9 mouse cellular contexts compared by ENCODE assay signal in genomic region chr2:156079674-156080073, GRCm38 (mm10). TPM values are rescaled to one million over a fixed set of nuclear protein-coding genes. Genes with fewer than 3 reads are reported as not detected.
DNase-seq lines count a peak whose midpoint lies in the region; ATAC-seq and TF ChIP-seq lines count a peak whose summit lies in the region.
"Had no signal": no experiment of that assay in that cellular context is flagged by ENCODE, and none has a peak within 500 bp of the region (broad histone marks: within the 10 kb centered on the region; RNA-seq: fewer than 3 reads in every experiment).

No protein-coding gene starts in this region.

- H3K9me3 ChIP-seq in hindbrain, embryonic 13.5 days, result no peaks in the 10 kb centered on the region
- no peaks in the 10 kb centered on the region for H3K9me3 ChIP-seq in hindbrain, embryonic 11.5 days (ENCODE audit: control insufficient read depth, low read length)
- no peaks in the 10 kb centered on the region for H3K9me3 ChIP-seq in lung, postnatal 0 days (ENCODE audit: low read length)
- no peaks in the 10 kb centered on the region for H3K9me3 ChIP-seq in heart, postnatal 0 days (replicated peaks; ENCODE audit: control insufficient read depth, low read length)

- ATAC-seq in cerebellum, adult (ENCODE audit: insufficient number of reproducible peaks, low FRiP score, low TSS enrichment), result peak; percentile 61; the same call in 1 of the 2 replicates
- no peak for ATAC-seq in hindbrain, embryonic 13.5 days (ENCODE audit: low FRiP score)
- no peak for ATAC-seq in hindbrain, embryonic 11.5 days (ENCODE audit: low FRiP score)
- no peak for ATAC-seq in lung, postnatal 0 days
- ATAC-seq in heart, postnatal 0 days (ENCODE audit: insufficient read depth, low read depth), result peak; percentile 53

- no peak for TF ChIP-seq CTCF in lung, postnatal 0 days (IDR thresholded peaks at IDR 0.05)
- no peak for TF ChIP-seq CTCF in heart, postnatal 0 days (IDR thresholded peaks at IDR 0.05; ENCODE audit: low read depth)

- no peak overlapping the region for H3K4me2 ChIP-seq in hindbrain, embryonic 13.5 days
- no peak overlapping the region for H3K4me2 ChIP-seq in hindbrain, embryonic 11.5 days (replicated peaks; ENCODE audit: low read depth, low read length)
- no peak overlapping the region for H3K4me2 ChIP-seq in lung, postnatal 0 days (replicated peaks; ENCODE audit: low read depth, low read length)
- no peak overlapping the region for H3K4me2 ChIP-seq in heart, postnatal 0 days (ENCODE audit: low read depth, low read length)

- no peak for TF ChIP-seq EP300 in lung, postnatal 0 days (IDR thresholded peaks at IDR 0.05)
- no peak for TF ChIP-seq EP300 in heart, postnatal 0 days (IDR thresholded peaks at IDR 0.05; ENCODE audit: low read depth)

- H3K4me1 ChIP-seq in hindbrain, embryonic 13.5 days (replicated peaks), result peaks cover 23% of the 10 kb centered on the region; the same call in 1 of the 2 replicates
- no peaks in the 10 kb centered on the region for H3K4me1 ChIP-seq in hindbrain, embryonic 11.5 days (replicated peaks; ENCODE audit: control insufficient read depth, insufficient read depth, low read length)
- no peaks in the 10 kb centered on the region for H3K4me1 ChIP-seq in lung, postnatal 0 days (ENCODE audit: insufficient read depth, low read depth, low read length)
- no peaks in the 10 kb centered on the region for H3K4me1 ChIP-seq in heart, postnatal 0 days (ENCODE audit: control insufficient read depth, insufficient read depth)

- WGBS in hindbrain, embryonic 13.5 days, result 45% methylated on average over 4 of the region's 4 CpGs
- 62% methylated on average over 4 of the region's 4 CpGs for WGBS in hindbrain, embryonic 11.5 days
- WGBS in lung, postnatal 0 days, result 37% methylated on average over 4 of the region's 4 CpGs
- WGBS in heart, postnatal 0 days, result 26% methylated on average over 4 of the region's 4 CpGs

- DNase-seq in cerebellum, postnatal 4 days (ENCODE audit: low spot score in 2 of 2), result no peak
- no peak for DNase-seq in hindbrain, embryonic 11.5 days (ENCODE audit: low spot score)
- DNase-seq in lung, postnatal 0 days (ENCODE audit: low spot score), result peak; percentile 15
- no peak for DNase-seq in lung, adult 18-20 months
- peak; percentile 39 for DNase-seq in heart, postnatal 0 days (ENCODE audit: low spot score)
- DNase-seq in layer of hippocampus, adult 18-20 months (ENCODE audit: low spot score in 2 of 2), result no peak
- DNase-seq: layer of hippocampus, postnatal 36 days had no signal

- H3K27ac ChIP-seq in hindbrain, embryonic 13.5 days, result peak overlapping the region; percentile 19
- H3K27ac ChIP-seq in hindbrain, embryonic 11.5 days (ENCODE audit: low read depth, low read length), result no peak overlapping the region
- no peak overlapping the region for H3K27ac ChIP-seq in lung, postnatal 0 days (ENCODE audit: low read length)
- H3K27ac ChIP-seq in heart, postnatal 0 days (ENCODE audit: low read depth), result no peak overlapping the region

- no peaks in the 10 kb centered on the region for H3K27me3 ChIP-seq in hindbrain, embryonic 13.5 days
- no peaks in the 10 kb centered on the region for H3K27me3 ChIP-seq in hindbrain, embryonic 11.5 days (ENCODE audit: control insufficient read depth, insufficient read depth, low read length)
- no peaks in the 10 kb centered on the region for H3K27me3 ChIP-seq in lung, postnatal 0 days (replicated peaks; ENCODE audit: insufficient read depth, low read length)
- H3K27me3 ChIP-seq in heart, postnatal 0 days (ENCODE audit: control insufficient read depth, insufficient read depth, low read length), result no peaks in the 10 kb centered on the region

- H3K4me3 ChIP-seq in hindbrain, embryonic 13.5 days, result no peak overlapping the region
- H3K4me3 ChIP-seq in hindbrain, embryonic 11.5 days (ENCODE audit: low read depth, low read length), result no peak overlapping the region
- H3K4me3 ChIP-seq in lung, postnatal 0 days (ENCODE audit: low read depth, low read length), result no peak overlapping the region
- no peak overlapping the region for H3K4me3 ChIP-seq in heart, postnatal 0 days (ENCODE audit: low read depth, low read length)

- H3K36me3 ChIP-seq in hindbrain, embryonic 13.5 days, result peaks cover 47% of the 10 kb centered on the region
- peaks cover 23% of the 10 kb centered on the region; the same call in 1 of the 2 replicates for H3K36me3 ChIP-seq in hindbrain, embryonic 11.5 days (ENCODE audit: control insufficient read depth, insufficient read depth, low read length)
- H3K36me3 ChIP-seq in lung, postnatal 0 days (ENCODE audit: insufficient read depth, low read length), result peaks cover 32% of the 10 kb centered on the region
- H3K36me3 ChIP-seq in heart, postnatal 0 days (replicated peaks; ENCODE audit: control insufficient read depth, insufficient read depth, low read length), result peaks cover 45% of the 10 kb centered on the region

- no peak overlapping the region for H3K9ac ChIP-seq in hindbrain, embryonic 13.5 days
- H3K9ac ChIP-seq in hindbrain, embryonic 11.5 days (ENCODE audit: low read depth, low read length), result no peak overlapping the region
- no peak overlapping the region for H3K9ac ChIP-seq in lung, postnatal 0 days (replicated peaks; ENCODE audit: low read depth)
- H3K9ac ChIP-seq in heart, postnatal 0 days (replicated peaks; ENCODE audit: low read depth, low read length), result no peak overlapping the region

RNA-seq across cellular contexts. Expression of gene Spag4, which starts 14.7 kb away (rescaled TPM):
- 5.1 and 5.8 TPM in 2 replicates for polyA plus RNA-seq in hindbrain, embryonic 13.5 days (2015; fragmentation: Nextera tagmentation; extraction: Ambion mirVana)
- polyA plus RNA-seq in hindbrain, embryonic 11.5 days (2014; fragmentation: Nextera tagmentation; extraction: Ambion mirVana), result 3.9 and 4.8 TPM in 2 replicates
- polyA plus RNA-seq in lung, postnatal 0 days (2015; fragmentation: Nextera tagmentation; extraction: Ambion mirVana), result 0.74 and 0.89 TPM in 2 replicates
- total RNA-seq in heart, postnatal 0 days (2014; rRNA removed; ENCODE audit: low replicate concordance), result 0.08 and 2.1 TPM in 2 replicates
- polyA plus RNA-seq in heart, postnatal 0 days (2015; fragmentation: Nextera tagmentation; extraction: Ambion mirVana), result 0.84 and 1.2 TPM in 2 replicates
- total RNA-seq in layer of hippocampus, adult 18-20 months (2021), result 1 to 10 TPM; 2.5 to 3.5 TPM

RNA-seq across cellular contexts. Expression of gene Fer1l4, which starts 26.9 kb away (rescaled TPM):
- not detected in 2 replicates for polyA plus RNA-seq in hindbrain, embryonic 13.5 days (2015; fragmentation: Nextera tagmentation; extraction: Ambion mirVana)
- polyA plus RNA-seq in hindbrain, embryonic 11.5 days (2014; fragmentation: Nextera tagmentation; extraction: Ambion mirVana), result not detected in 2 replicates
- polyA plus RNA-seq in lung, postnatal 0 days (2015; fragmentation: Nextera tagmentation; extraction: Ambion mirVana), result 0.06 and 0.36 TPM in 2 replicates
- 0.61 TPM in 1 of 2 replicates, not detected in the other for total RNA-seq in heart, postnatal 0 days (2014; rRNA removed; ENCODE audit: low replicate concordance)
- not detected in 2 replicates for polyA plus RNA-seq in heart, postnatal 0 days (2015; fragmentation: Nextera tagmentation; extraction: Ambion mirVana)
- not detected for total RNA-seq in layer of hippocampus, adult 18-20 months (2021)
- total RNA-seq: layer of hippocampus, postnatal 36 days had no signal

RNA-seq across cellular contexts. Expression of gene Cpne1, which starts 32.1 kb away (rescaled TPM):
- polyA plus RNA-seq in hindbrain, embryonic 13.5 days (2015; fragmentation: Nextera tagmentation; extraction: Ambion mirVana), result 32.0 and 34.6 TPM in 2 replicates
- polyA plus RNA-seq in hindbrain, embryonic 11.5 days (2014; fragmentation: Nextera tagmentation; extraction: Ambion mirVana), result 45.1 and 46.1 TPM in 2 replicates
- 38.3 and 42.3 TPM in 2 replicates for polyA plus RNA-seq in lung, postnatal 0 days (2015; fragmentation: Nextera tagmentation; extraction: Ambion mirVana)
- 47.5 and 55.5 TPM in 2 replicates for total RNA-seq in heart, postnatal 0 days (2014; rRNA removed; ENCODE audit: low replicate concordance)
- polyA plus RNA-seq in heart, postnatal 0 days (2015; fragmentation: Nextera tagmentation; extraction: Ambion mirVana), result 18.3 and 18.6 TPM in 2 replicates
- total RNA-seq in layer of hippocampus, adult 18-20 months (2021), result 10 to 100 TPM; 23.1 to 32.0 TPM

RNA-seq across cellular contexts. Expression of gene Rbm12, which starts 32.1 kb away (rescaled TPM):
- polyA plus RNA-seq in hindbrain, embryonic 13.5 days (2015; fragmentation: Nextera tagmentation; extraction: Ambion mirVana), result 27.9 and 29.1 TPM in 2 replicates
- polyA plus RNA-seq in hindbrain, embryonic 11.5 days (2014; fragmentation: Nextera tagmentation; extraction: Ambion mirVana), result 38.4 and 41.6 TPM in 2 replicates
- polyA plus RNA-seq in lung, postnatal 0 days (2015; fragmentation: Nextera tagmentation; extraction: Ambion mirVana), result 10.1 and 10.7 TPM in 2 replicates
- total RNA-seq in heart, postnatal 0 days (2014; rRNA removed; ENCODE audit: low replicate concordance), result 33.2 and 35.0 TPM in 2 replicates
- 8.8 and 9.5 TPM in 2 replicates for polyA plus RNA-seq in heart, postnatal 0 days (2015; fragmentation: Nextera tagmentation; extraction: Ambion mirVana)
- 10 to 100 TPM; 31.8 to 32.1 TPM for total RNA-seq in layer of hippocampus, adult 18-20 months (2021)

RNA-seq across cellular contexts. Expression of gene Gm28036, which starts 47.2 kb away (rescaled TPM):
- polyA plus RNA-seq in hindbrain, embryonic 13.5 days (2015; fragmentation: Nextera tagmentation; extraction: Ambion mirVana), result 21.6 and 24.1 TPM in 2 replicates
- polyA plus RNA-seq in hindbrain, embryonic 11.5 days (2014; fragmentation: Nextera tagmentation; extraction: Ambion mirVana), result 19.7 and 20.1 TPM in 2 replicates
- 5.2 and 5.6 TPM in 2 replicates for polyA plus RNA-seq in lung, postnatal 0 days (2015; fragmentation: Nextera tagmentation; extraction: Ambion mirVana)
- 25.7 and 36.5 TPM in 2 replicates for total RNA-seq in heart, postnatal 0 days (2014; rRNA removed; ENCODE audit: low replicate concordance)
- 4.1 and 6.2 TPM in 2 replicates for polyA plus RNA-seq in heart, postnatal 0 days (2015; fragmentation: Nextera tagmentation; extraction: Ambion mirVana)
- total RNA-seq in layer of hippocampus, adult 18-20 months (2021), result 10 to 100 TPM; 23.3 to 26.4 TPM

Comparison
In these comparisons a context has a peak if more than half of its experiments do, and no peak if none do; other contexts are left out.
1. DNase-seq: peak in lung, postnatal 0 days (single experiment) and heart, postnatal 0 days (single experiment); none in cerebellum, postnatal 4 days (0 of 2), hindbrain, embryonic 11.5 days (single experiment), lung, adult 18-20 months (0 of 2) and layer of hippocampus, adult 18-20 months (0 of 2).
2. ATAC-seq: peak in cerebellum, adult (single experiment) and heart, postnatal 0 days (single experiment); none in hindbrain, embryonic 13.5 days (single experiment), hindbrain, embryonic 11.5 days (single experiment) and lung, postnatal 0 days (single experiment).